Mouse (Mus musculus): Measurements from ENCODE around the gene Slc2a10.

The Slc2a10 gene

DNA sequence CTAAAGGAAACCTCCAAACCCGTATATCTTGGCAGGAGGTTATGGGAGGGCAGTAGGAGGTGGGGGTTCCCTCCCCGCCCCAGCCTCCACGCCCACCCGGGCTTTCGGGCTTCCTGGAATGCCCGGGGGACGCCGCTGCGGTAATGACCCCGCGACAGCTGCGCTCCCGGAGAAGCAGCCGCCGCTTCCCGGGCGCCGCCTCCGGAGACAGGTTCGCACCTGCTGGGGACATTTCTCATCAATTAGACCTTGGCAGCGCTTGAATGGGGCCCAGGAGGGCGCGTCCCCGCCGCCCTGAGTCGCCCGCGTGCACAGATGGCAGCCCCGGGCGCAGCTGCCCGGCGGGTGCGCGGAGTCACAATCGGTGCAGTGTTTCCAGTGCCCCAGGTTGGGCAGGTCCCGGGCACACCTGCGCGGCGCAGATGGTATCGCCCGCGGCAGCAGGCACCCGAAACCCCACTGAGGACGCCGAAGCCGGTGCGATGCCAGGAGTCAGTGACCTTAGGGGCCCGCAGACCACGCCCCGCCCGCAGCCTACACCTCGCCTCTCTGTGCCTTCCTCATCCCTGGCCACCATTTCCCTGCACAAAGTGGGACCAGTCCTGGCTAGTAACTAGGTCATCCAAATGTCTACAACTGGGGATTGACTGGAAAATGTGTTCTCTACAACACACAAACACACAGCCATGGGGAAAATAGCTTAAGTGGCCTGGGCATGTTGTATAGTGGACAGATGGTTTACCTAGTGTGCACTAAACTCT, 59.9 kb downstream of the Slc2a10 start:
- peak; percentile 23 to 37 for DNase-seq

DNA sequence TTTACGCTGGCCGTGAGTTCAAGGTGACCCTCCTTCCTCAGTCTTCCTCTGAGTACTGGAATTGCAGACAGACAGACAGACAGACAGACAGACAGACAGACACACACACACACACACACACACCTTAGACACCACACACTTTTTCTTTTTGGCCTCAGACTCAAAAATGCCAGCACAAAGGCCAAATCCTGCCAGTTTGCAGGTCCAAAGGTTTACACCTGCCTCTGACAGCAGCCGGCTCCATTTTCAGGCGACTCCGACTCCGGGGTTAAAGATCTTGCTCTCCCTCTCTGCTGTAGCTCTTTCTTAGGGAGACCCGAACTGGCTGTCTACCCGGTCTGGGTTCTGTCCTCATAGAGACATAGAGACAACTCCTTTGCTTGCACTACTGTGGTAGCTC, 60.5 kb downstream of the Slc2a10 start:
- peak; percentile 52 to 62 for DNase-seq

DNA sequence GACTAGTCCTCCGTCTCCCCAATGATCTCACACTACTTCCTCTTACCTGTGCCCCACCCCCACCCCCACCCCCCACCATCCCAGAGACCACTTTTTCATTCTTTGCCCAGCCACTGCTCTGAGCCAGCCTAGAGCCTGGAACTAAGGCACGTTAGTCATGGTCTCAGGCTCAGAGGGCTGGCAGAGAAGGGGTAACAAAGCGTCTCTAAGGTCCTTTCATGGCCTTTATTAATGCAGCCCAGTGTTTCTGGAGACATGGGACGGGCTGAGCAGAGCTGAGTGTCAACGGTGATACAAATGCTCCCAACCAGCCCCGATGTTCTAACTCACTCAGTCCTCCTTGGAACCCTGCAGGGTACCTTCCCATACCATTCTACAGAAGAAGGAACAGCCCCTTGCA, 61.0 kb downstream of the Slc2a10 start:
- DNase-seq = no peak

DNA sequence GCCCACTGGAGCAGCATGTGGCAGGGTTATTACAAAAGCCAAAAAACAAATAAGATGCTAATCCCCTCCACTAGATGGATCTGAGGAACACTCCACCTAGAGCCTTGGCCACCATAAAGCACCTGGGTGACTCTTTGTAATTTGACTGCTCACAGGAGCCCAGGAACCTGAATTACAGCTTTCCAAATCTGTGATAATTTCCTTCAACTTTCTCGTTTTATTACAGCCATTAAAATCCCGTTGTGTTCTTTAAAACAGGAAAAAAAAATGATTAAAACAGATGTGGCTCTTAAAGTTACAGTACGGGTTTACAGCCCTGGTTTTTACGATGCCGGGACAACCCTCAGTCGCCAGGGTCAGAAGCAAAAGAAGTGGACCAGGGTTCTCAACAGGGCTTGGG, 63.3 kb downstream of the Slc2a10 start:
- DNase-seq = no peak

DNA sequence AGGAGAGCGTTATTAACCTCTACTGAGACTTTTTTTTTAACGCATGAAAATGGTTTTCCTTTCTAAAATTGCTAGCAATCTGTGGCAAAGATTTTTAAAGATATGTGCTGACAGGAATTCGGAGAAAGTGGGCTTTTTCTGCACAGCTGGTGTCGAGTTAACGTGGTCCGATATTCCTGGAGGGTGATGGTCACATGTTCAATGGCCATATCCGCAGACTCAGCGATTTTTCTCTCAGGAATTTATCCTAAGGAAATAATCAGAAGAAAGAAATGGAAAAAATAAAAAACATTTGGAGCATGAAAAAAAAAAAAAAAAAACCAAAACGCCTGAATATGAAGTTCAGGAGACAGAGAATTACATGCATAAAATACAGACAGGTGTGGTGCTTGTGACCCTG, 64.2 kb downstream of the Slc2a10 start:
- no peak for DNase-seq

DNA sequence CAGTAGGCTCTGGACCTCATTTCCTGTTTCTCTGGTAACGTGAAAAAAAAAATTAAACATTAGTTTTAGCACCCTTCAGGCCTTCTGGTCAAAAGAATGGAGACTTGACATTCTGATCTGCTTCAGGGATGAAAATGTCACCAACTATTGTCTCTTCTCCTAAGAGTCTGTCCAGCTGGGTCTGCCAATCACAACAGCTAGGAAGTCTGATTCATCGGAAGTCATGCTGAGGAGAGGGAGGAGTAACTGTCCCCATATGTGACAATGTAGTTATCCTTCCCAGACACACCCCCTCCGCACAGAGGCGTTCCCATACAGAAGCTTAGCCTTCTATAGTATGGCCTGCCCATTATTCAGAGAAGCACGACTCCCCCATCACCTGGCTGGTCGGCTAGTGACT, 65.3 kb downstream of the Slc2a10 start:
- no peak for DNase-seq
